Mouse (Mus musculus) liver, adult 2 months (tissue): Measurements from ENCODE around the gene Olfr1499.

Source experiments
- CTCF ChIP-seq: fragments of 200-500 bp; IDR thresholded peaks from 2 replicates; pipeline ENCODE4 v1.5.1; 2011; ENCODE audit warnings: low read depth, low read length, control low read depth
- POLR2A ChIP-seq: fragments of 200-500 bp; IDR thresholded peaks from 2 replicates; pipeline ENCODE4 v1.6.1; 2011; ENCODE audit warnings: low read length, control low read depth; ENCODE audit not compliant: insufficient read depth; ENCODE audit errors: extremely low read depth

DNA sequence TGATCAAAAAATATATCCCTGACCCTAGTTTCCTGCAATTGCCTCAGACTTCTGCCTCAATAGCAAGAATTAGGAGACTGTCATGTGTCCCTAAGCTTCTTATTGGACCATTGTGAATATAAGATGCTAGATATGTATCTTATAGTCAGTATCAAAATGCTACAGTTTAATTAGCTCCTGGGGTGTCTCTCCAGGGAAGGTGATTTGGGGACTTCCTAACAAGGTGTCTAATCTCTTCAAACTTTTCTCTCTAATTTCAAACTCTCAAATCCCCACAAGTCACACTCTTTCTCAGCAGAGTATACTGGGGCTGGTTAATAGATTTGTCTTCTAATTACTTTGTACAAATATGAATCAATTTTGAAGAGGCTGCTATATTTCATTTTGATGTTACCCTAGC, 21.1 kb downstream of the Olfr1499 start, which contains the start of gene Olfr1497:
- TF ChIP-seq CTCF (no peak), POLR2A (no peak)
